Mouse (Mus musculus) spleen, adult 2 months (tissue): ENCODE data around the gene Gm609.

Experiments
- CTCF ChIP-seq: fragments of 200-500 bp; IDR thresholded peaks from 2 replicates; pipeline ENCODE4 v1.5.1; 2011; ENCODE audit warnings: mild to moderate bottlenecking, inconsistent platforms; ENCODE audit not compliant: insufficient read depth, insufficient read length, insufficient replicate concordance; ENCODE audit errors: extremely low read depth
- POLR2A ChIP-seq: fragments of 200-500 bp; IDR thresholded peaks from 2 replicates; pipeline ENCODE4 v1.6.1; 2011; ENCODE audit warnings: low read depth, low read length, inconsistent platforms

GRCm38 (mm10) chr16:45397440-45397839 lies 95.3 kb downstream of the Gm609 start:
- TF ChIP-seq CTCF, result no peak
- TF ChIP-seq POLR2A, result no peak
